In genomic region chr14:27271371-27272071, GRCm38 (mm10) we compare ENCODE assay signal across 12 mouse cellular contexts.
A peak's percentile ranks its signal among the peaks of the same experiment; 100 is the strongest.
DNase-seq lines count a peak whose midpoint lies in the region; ATAC-seq lines count a peak whose summit lies in the region.
"Had no signal": no experiment of that assay in that cellular context is flagged by ENCODE, and none has a peak within 500 bp of the region (broad histone marks: within the 10 kb centered on the region; RNA-seq: fewer than 3 reads in every experiment).

No protein-coding gene starts in this region.

- no peaks in the 10 kb centered on the region for H3K27me3 ChIP-seq in midbrain, embryonic 13.5 days
- H3K27me3 ChIP-seq: embryonic facial prominence, embryonic 12.5 days; kidney, embryonic 15.5 days; liver, embryonic 13.5 days had no signal

- no peak overlapping the region for H3K4me2 ChIP-seq in midbrain, embryonic 13.5 days (replicated peaks)
- H3K4me2 ChIP-seq: embryonic facial prominence, embryonic 12.5 days; kidney, embryonic 15.5 days; liver, embryonic 13.5 days had no signal

- no peaks in the 10 kb centered on the region for H3K9me3 ChIP-seq in midbrain, embryonic 13.5 days
- H3K9me3 ChIP-seq: embryonic facial prominence, embryonic 12.5 days; kidney, embryonic 15.5 days; liver, embryonic 13.5 days had no signal

- H3K27ac ChIP-seq in midbrain, embryonic 13.5 days = peak overlapping the region; percentile 51; the same call in 1 of the 2 replicates
- H3K27ac ChIP-seq: embryonic facial prominence, embryonic 12.5 days; kidney, embryonic 15.5 days; liver, embryonic 13.5 days; macrophage had no signal

- peak; percentile 35 to 41 for DNase-seq in cerebellum, adult 18-20 months
- DNase-seq in layer of hippocampus, adult 9-11 months = peak; percentile 9
- DNase-seq in layer of hippocampus, adult 9-10 months (ENCODE audit: low spot score) = no peak
- peak; percentile 22 to 35 for DNase-seq in cerebellum, postnatal 14 days
- no peak for DNase-seq in adrenal gland, adult 2 months
- DNase-seq in heart, adult 9 months (ENCODE audit: low spot score in 2 of 2) = no peak
- DNase-seq: liver, embryonic 13.5 days had no signal

- H3K4me1 ChIP-seq in midbrain, embryonic 13.5 days (replicated peaks) = peaks cover 20% of the 10 kb centered on the region
- H3K4me1 ChIP-seq: liver, embryonic 13.5 days had no signal

- H3K9ac ChIP-seq in midbrain, embryonic 13.5 days (replicated peaks) = no peak overlapping the region
- H3K9ac ChIP-seq: embryonic facial prominence, embryonic 12.5 days; kidney, embryonic 15.5 days; liver, embryonic 13.5 days had no signal

- H3K4me3 ChIP-seq in midbrain, embryonic 13.5 days (replicated peaks) = no peak overlapping the region
- H3K4me3 ChIP-seq: embryonic facial prominence, embryonic 12.5 days; kidney, embryonic 15.5 days; liver, embryonic 13.5 days had no signal

- no peak for ATAC-seq in cerebellum, adult (ENCODE audit: insufficient number of reproducible peaks, low FRiP score, low TSS enrichment)
- ATAC-seq in midbrain, embryonic 13.5 days = peak; percentile 60

- 54% methylated on average over 10 of the region's 10 CpGs for WGBS in midbrain, embryonic 13.5 days

- H3K36me3 ChIP-seq in midbrain, embryonic 13.5 days = no peaks in the 10 kb centered on the region
- H3K36me3 ChIP-seq: embryonic facial prominence, embryonic 12.5 days; kidney, embryonic 15.5 days; liver, embryonic 13.5 days had no signal

Comparison
In these comparisons a context has a peak if more than half of its experiments do, and no peak if none do; other contexts are left out.
1. DNase-seq: peak in cerebellum, adult 18-20 months (2 of 2), layer of hippocampus, adult 9-11 months (single experiment) and cerebellum, postnatal 14 days (2 of 2); none in layer of hippocampus, adult 9-10 months (single experiment), adrenal gland, adult 2 months (single experiment) and heart, adult 9 months (0 of 2).